Mouse (Mus musculus) myocyte (in vitro differentiated cells): ENCODE data around the gene Alpk3.

Experiments
- MAX ChIP-seq: IDR thresholded peaks from one replicate; pipeline ENCODE4 v1.6.1; 2011; ENCODE audit warnings: low read depth, mild to moderate bottlenecking, control low read depth
- MYOD1 ChIP-seq, 3 experiments: IDR thresholded peaks; one replicate each; pipeline ENCODE4 v1.6.1; 2011; ENCODE audit warnings: control low read depth in 2 of 3, low read depth in 2 of 3, mild to moderate bottlenecking in 2 of 3, moderate library complexity in 1 of 3; ENCODE audit not compliant: insufficient read length in 2 of 3, control insufficient read depth in 1 of 3
- MYOG ChIP-seq, 3 experiments: IDR thresholded peaks; one replicate each; pipeline ENCODE4 v1.6.1; 2011; ENCODE audit warnings: control low read depth in 2 of 3, low read depth in 2 of 3, mild to moderate bottlenecking in 2 of 3; ENCODE audit not compliant: insufficient read length in 2 of 3, control insufficient read depth in 1 of 3, insufficient read depth in 1 of 3
- POLR2A ChIP-seq: IDR thresholded peaks from one replicate; pipeline ENCODE4 v1.6.1; 2011; ENCODE audit warnings: low read depth, mild to moderate bottlenecking, control low read depth, moderate library complexity; ENCODE audit not compliant: insufficient read length

- TF ChIP-seq POLR2A = no peak
- TF ChIP-seq MAX = no peak
- TF ChIP-seq MYOG (IDR thresholded peaks at IDR 0.05; ENCODE audit: control insufficient read depth in 1 of 3, insufficient read depth in 1 of 3, insufficient read length in 2 of 3, low read depth in 2 of 3) = peak in 1 of 3 experiments; percentile 9
- no peak for TF ChIP-seq MYOD1 (IDR thresholded peaks at IDR 0.05; ENCODE audit: control insufficient read depth in 1 of 3, insufficient read length in 2 of 3, low read depth in 2 of 3)
Measured at GRCm38 (mm10) chr7:81058712-81059154, 1.3 kb downstream of the Alpk3 start.
